Mouse (Mus musculus) lung, postnatal 25 days (tissue): ENCODE data around the gene Rabgap1l.

ENCODE experiments used
- DNase-seq: peaks from one replicate; pipeline ENCODE4 v3.0.0; 2022; ENCODE audit warnings: low spot score

The Rabgap1l gene

DNA sequence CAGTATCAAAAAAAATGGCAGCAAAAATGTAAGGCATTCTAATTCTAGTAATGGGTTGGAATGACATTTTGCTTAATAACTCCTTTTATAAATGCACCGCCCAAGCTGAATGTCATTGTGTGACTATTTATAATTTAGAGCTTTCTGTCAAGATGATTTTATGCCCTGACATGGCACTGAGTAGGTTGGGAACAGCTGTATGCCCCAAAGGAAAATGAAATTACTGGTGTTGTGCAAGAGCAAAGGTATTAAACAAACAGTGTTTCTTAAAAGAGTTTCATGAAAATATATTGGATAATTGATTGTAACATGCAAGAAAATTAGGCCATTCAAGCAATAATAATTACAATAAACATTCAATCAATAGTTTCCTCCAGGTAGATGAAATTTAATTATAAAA lies 198.4 kb downstream of the Rabgap1l start:
- DNase-seq: no peak

- DNase-seq: no peak
These were observed 198.9 kb downstream of the Rabgap1l start for GRCm38 (mm10) chr1:160594066-160594465.

DNA sequence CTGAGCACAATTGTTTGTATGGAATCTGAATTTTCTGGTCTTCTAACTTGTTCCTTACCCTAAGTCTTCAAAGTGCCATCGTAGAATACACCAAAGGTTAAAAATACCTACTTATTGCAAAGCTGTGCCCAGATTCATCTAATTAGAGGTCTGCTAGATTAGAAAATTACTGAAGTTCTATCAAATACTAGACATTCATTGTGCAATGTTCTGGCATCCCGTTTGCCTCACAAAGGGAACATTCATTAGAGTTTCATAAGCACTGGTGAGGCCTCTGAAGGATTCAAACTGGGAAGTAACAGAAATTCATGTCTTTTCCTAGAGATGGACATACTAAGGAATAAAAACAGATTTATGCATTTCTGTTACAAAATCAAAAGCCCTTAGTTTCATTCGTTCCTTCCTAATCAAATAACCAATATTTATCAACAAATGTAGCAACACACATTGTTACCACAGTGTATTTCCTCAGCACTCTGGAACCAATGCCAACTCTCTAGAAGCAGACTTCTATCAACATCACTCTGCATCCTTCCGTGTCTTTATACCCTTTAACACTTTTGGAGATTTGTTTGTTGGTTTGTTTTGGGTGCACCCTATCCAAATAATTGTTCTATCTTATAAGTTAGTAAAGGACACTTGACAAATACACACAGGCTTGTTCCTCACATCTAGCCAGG lies 204.0 kb downstream of the Rabgap1l start:
- DNase-seq: peak; percentile 24

DNA sequence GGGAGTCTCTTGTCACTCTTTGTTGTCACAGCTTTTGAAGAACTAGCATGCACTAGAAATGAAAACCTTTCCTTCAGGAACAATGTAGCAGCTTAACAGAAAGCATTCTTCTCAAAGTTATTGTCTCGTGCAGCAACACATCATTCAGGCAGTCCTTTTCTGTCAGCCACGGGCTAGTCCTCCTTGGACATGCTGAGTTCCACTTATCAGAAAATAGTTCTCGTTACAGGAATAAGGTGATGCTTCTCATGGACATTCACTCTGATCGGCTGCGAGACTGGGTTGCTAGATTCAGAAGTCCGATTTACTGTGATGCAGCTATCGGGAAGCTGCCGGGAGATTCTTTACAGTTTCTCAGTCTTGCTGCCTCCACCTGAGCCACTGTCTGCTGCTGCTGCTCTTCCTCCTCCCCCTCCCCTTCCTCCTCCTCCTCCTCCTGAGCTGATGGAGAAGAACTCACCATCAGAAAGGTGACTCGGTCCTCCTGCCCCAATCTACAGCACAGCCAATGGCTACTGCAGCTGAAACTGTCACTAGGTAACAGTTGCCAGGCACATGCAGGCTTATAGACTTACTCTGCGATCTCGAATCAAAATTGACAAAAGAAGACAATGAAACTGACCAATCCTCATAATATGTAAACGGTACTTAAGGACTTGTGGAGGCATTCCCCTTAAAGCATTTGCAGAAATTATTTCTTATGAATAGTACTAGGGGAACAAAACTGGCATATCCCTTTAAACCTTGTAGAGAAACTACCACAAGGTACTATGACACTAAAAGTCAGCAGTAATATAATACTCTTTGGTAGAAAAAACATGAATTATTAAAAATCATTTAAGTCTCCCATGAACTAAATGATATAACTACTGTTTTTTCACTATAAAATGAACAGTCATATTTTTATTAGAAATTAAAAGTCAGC lies 213.4 kb downstream of the Rabgap1l start:
- DNase-seq: no peak

GRCm38 (mm10) chr1:160576124-160576523 lies 216.9 kb downstream of the Rabgap1l start:
- no peak for DNase-seq

GRCm38 (mm10) chr1:160574039-160574438 lies 219.0 kb downstream of the Rabgap1l start:
- DNase-seq: no peak

GRCm38 (mm10) chr1:160566458-160566857 lies 226.6 kb downstream of the Rabgap1l start:
- no peak for DNase-seq

DNA sequence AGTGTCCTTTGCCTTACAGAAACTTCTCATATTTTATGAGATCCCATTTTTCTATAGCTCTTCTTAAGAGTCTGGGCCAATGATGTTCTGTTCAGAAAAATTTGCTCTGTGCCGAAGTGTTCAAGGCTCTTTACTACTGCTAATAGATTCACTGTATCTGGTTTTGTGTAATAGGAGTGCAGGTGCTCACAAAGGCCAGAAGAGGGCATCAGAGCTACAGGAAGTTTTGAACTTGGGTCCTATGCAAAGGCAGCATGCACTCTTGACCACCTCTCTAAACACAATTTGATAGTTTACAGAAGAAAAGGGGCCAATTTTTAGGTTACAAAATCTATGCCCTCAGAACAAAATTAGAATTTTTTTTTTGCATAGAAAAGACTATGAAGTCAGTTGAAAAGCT lies 231.6 kb downstream of the Rabgap1l start:
- peak; percentile 16 for DNase-seq

- DNase-seq: no peak
These were observed 242.4 kb downstream of the Rabgap1l start for GRCm38 (mm10) chr1:160550636-160551035.

- DNase-seq: no peak
These were observed 244.8 kb downstream of the Rabgap1l start for GRCm38 (mm10) chr1:160547934-160548876.

DNA sequence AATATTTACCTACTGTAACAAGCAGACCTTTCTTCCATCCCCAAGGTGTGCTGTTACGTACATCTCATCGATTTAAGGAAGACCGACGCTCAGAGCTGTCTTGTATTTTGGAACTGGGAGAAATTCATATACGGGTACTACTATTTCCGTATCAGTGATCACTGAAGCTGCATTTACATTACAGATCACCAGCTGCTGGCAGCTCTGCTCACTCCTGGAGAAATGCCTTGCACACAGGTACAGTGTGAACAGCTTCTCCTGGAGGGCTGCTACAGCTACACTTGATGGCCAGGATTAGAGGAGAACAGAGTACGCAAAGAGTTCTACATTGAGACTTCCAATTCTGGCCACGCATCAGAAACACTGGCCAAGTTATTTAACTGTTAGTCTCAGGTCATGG lies 257.4 kb downstream of the Rabgap1l start:
- no peak for DNase-seq

- no peak for DNase-seq
These were observed 258.3 kb downstream of the Rabgap1l start for GRCm38 (mm10) chr1:160534571-160535335.

DNA sequence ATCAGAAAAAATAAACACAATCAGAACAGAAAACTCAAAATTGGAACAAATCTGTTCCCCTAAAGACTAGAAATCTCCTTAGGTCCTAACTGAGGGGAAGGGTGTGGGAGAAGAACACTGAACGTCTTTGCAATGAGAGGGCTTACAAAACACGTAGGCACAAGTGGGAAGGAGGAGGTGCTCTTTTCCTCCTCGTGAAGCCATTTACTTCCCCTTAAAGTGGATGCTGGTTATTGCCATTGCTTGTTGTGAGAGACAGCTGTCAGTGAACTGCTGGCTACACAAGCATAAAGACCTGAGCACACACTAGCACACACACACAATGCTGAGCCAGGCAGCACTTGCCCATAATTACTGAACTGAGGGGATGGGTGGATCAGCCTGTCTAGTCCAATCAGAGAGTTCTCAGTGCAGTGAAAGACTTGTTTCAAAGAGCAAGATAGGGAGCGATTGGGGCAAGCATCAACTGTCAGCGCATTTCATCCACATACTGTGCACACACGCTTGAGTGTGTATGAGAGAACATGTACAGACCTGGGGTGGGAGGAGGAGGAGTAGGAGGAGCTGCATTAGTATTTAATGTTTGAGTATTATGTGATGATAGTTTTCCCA lies 259.7 kb downstream of the Rabgap1l start:
- DNase-seq: no peak

DNA sequence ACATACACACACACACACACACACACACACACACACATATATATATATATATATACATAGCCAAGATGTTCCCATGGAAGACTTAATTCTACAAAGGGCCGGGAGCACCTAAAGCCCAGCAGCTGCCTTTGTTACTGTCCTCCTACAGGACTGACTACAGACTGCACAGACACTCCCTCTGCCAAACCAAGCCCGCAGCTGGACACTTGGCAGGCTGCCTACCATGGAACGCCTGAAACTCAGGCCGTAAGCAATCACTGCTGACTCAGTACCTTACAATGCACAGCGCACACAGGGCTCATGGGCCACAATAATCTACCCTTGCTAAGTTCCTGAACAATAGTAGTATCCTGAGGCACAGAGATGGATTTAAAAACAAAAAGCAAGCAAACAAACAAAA lies 261.6 kb downstream of the Rabgap1l start:
- peak; percentile 63 for DNase-seq

GRCm38 (mm10) chr1:160521918-160522317 lies 271.1 kb downstream of the Rabgap1l start:
- no peak for DNase-seq

DNA sequence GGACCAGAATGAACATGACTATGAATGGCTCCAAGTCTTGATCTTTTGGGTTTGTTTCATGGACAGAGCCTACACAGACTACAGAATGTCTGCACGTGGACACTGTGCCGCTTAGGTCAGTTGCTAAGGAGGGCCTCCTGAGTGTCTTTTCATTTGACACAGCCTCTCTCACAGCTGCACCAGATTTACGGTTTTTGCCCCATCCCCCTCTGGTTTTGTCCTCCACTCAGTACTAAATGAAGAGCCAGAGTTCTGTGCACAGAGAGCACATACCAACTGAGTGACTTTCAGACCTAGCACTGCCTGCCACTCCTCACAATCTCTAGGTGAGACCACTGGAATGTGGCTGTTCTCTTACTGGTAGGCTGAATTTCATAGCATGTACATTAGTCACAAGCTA lies 272.3 kb downstream of the Rabgap1l start:
- no peak for DNase-seq

GRCm38 (mm10) chr1:160519896-160520465 lies 273.0 kb downstream of the Rabgap1l start:
- DNase-seq: no peak

GRCm38 (mm10) chr1:160518552-160518951 lies 274.5 kb downstream of the Rabgap1l start:
- DNase-seq: no peak

- DNase-seq: no peak
These were observed 285.2 kb downstream of the Rabgap1l start for GRCm38 (mm10) chr1:160507766-160508165.

- DNase-seq: no peak
These were observed 296.0 kb downstream of the Rabgap1l start for GRCm38 (mm10) chr1:160496906-160497577.
